Mouse (Mus musculus) lung, postnatal 0 days (tissue): ENCODE results near the gene Pick1. TPM values are rescaled to one million over a fixed set of nuclear protein-coding genes. Genes with fewer than 3 reads are reported as not detected.
A peak's percentile ranks its signal among the peaks of the same experiment; 100 is the strongest.

Experiments used
- ATAC-seq: fragments of 200-750 bp; cut with Nextera tagmentation; 2 replicates; pipeline ENCODE4 v1.8.0; 2017; ENCODE audit warnings: moderate library complexity
- DNase-seq: peaks from one replicate; pipeline ENCODE4 v3.0.0-alpha.2; 2016; ENCODE audit warnings: low spot score
- H3K27ac ChIP-seq: fragments of 300-500 bp; sonication (generic); 2 replicates; pipeline ENCODE4 v1.5.1; 2014; ENCODE audit warnings: antibody characterized with exemption, mild to moderate bottlenecking, low read length, mixed read lengths
- H3K27me3 ChIP-seq: fragments of 300-500 bp; sonication (generic); replicated peaks from 2 replicates; pipeline ENCODE4 v1.6.1; 2014; ENCODE audit warnings: low read length, mixed read lengths; ENCODE audit not compliant: insufficient read depth
- H3K36me3 ChIP-seq: fragments of 300-500 bp; sonication (generic); 2 replicates; pipeline ENCODE4 v1.6.1; 2014; ENCODE audit warnings: low read length, mixed read lengths; ENCODE audit not compliant: insufficient read depth
- H3K4me1 ChIP-seq: fragments of 300-500 bp; sonication (generic); 2 replicates; pipeline ENCODE4 v1.6.1; 2014; ENCODE audit warnings: antibody characterized with exemption, low read depth, low read length, mixed read lengths; ENCODE audit not compliant: insufficient read depth
- H3K4me2 ChIP-seq: fragments of 300-500 bp; sonication (generic); replicated peaks from 2 replicates; pipeline ENCODE4 v1.6.1; 2014; ENCODE audit warnings: low read depth, mild to moderate bottlenecking, low read length, moderate library complexity, mixed read lengths
- H3K4me3 ChIP-seq: fragments of 300-500 bp; sonication (generic); 2 replicates; pipeline ENCODE4 v1.5.1; 2014; ENCODE audit warnings: low read depth, low read length
- H3K9ac ChIP-seq: fragments of 300-500 bp; sonication (generic); replicated peaks from 2 replicates; pipeline ENCODE4 v1.6.1; 2014; ENCODE audit warnings: low read depth, mild to moderate bottlenecking
- H3K9me3 ChIP-seq: fragments of 300-500 bp; sonication (generic); 2 replicates; pipeline ENCODE4 v1.6.1; 2016; ENCODE audit warnings: low read length, mixed read lengths
- CTCF ChIP-seq: IDR thresholded peaks from 2 replicates; pipeline ENCODE4 v1.5.1; 2016; ENCODE audit warnings: antibody characterized with exemption, mild to moderate bottlenecking
- EP300 ChIP-seq: IDR thresholded peaks from 2 replicates; pipeline ENCODE4 v1.6.1; 2016; ENCODE audit warnings: antibody characterized with exemption, mild to moderate bottlenecking, control low read depth
- WGBS: fragments of 180-500 bp; shearing (Covaris S2); extraction: QIAGEN DNeasy Blood & Tissue Kit; methylation state at CpG from one replicate; pipeline ENCODE4 v1.1.7; 2014; 5-methylcytosine and 5-hydroxymethylcytosine counted together
- polyA plus RNA-seq: library from polyadenylated mRNA; unstranded; fragments of >200 nt; fragmentation: Nextera tagmentation; extraction: Ambion mirVana; gene quantifications from 2 replicates; pipeline ENCODE4 v1.2.1, GENCODE M21; 2015

Pick1 gene
- polyA plus RNA-seq, 1 experiment from 2014 or later = 22.0 TPM

DNA sequence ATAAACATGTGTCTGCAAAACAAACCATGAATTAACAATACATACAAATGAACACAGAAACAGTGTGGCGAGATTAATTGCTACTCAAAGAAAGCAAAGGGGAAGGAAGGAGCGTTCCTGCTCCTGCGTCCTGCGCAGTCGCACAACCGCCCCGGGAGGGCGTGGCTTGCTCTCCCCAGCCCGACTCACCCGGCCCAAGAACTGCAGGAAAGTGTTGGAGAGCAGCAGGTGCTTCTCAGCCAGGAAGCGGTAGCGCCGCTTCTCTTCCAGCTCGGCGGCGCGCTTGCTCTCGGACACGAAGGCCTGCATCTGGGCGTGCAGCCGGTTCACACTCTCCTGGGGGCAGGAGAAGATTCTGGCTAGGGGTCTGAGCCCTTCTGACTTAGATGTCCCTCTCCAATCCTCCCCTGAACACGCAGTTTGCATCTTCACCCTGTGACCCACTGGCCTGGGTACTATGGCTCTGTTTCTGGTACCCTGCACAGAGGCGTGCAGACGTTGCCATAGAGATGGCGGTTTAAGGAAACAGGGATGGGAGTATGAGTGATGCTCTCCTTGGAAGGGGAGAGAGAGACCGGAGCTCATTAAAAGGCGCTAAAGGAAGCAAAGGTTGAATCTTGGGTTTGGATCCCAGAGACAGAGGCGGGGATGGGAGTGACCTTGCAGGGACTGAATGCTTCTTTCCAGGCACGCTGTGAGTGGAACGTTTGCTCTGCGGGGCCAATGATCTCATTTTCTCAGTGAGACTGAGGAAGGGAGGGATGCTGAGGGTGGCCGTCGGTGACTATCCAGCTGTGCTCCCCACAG, 41.5 kb downstream of the Pick1 start:
- Histone ChIP-seq H3K27ac (no peak overlapping the region), H3K9me3 (no peaks in the 10 kb centered on the region), H3K4me2 (peak overlapping the region; percentile 47), H3K9ac (no peak overlapping the region), H3K36me3 (no peaks in the 10 kb centered on the region), H3K27me3 (no peaks in the 10 kb centered on the region), H3K4me1 (no peaks in the 10 kb centered on the region), H3K4me3 (0 out of 2 replicates have a peak overlapping the region, but pooled peaks have one; percentile 12)
- 3% methylated on average over 33 of the region's 33 CpGs for WGBS
- ATAC-seq = peak; percentile 88
- peak; percentile 91 for DNase-seq
- no peak for TF ChIP-seq CTCF
- TF ChIP-seq EP300 = no peak

DNA sequence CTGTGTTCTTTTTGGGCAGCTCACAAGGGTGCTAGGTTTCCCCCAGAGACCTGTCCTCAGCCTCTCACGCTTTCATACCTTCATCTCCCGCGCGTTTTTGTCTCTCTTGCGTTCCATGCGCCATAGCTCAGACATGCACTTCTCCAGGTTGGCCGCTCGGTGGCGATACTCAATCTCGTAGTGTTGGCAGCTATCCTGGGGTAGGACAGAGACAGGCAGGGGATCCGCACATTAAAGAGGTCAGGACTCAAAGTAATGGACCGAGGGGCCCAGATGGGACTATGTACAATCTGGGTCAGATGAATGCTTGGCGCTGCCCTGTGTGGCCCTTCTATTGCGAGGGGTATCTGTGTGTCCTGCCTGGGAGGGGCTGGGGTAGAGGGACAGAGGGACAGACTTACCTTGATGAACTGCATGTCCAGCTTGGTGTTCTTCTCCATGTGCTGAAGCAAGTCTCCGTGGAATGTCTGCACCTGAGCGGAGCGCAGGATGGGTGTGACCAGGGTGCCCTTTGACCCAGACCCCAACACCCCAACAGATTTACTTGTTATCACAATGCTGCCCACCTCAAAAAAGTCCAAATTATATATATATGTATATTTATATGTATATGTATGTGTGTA, 42.3 kb downstream of the Pick1 start:
- H3K4me2 ChIP-seq = peak overlapping the region; percentile 47
- no peak overlapping the region for H3K4me3 ChIP-seq
- DNase-seq (peak; percentile 55), ATAC-seq (peak; percentile 15; the same call in 1 of the 2 replicates)
- no peaks in the 10 kb centered on the region for H3K4me1 ChIP-seq
- WGBS = 15% methylated on average over 17 of the region's 17 CpGs
- TF ChIP-seq EP300 (no peak), CTCF (peak; percentile 80)
- no peaks in the 10 kb centered on the region for H3K27me3 ChIP-seq
- no peaks in the 10 kb centered on the region for H3K36me3 ChIP-seq
- H3K27ac ChIP-seq = no peak overlapping the region
- no peaks in the 10 kb centered on the region for H3K9me3 ChIP-seq
- H3K9ac ChIP-seq = no peak overlapping the region

DNA sequence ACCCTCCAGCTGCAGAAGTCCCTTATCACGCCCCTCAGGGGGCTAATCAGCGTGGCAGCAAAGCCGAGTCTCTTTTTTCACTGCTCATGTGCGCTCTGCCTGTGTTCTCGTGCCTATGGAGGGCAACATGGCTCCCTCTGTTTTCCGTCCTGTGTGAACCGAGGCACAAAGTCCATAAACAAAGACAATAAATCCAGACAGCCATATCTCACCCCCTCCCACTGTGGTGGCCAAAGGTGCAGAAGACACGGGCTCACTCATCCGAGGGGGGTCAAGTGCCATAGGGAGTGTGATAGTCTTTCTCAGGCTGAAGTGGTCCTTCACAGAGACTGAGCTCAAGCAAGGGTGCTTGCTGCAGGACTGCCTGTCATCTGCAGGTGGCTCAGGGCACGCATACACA, 44.0 kb downstream of the Pick1 start:
- Histone ChIP-seq H3K27ac (no peak overlapping the region), H3K36me3 (no peaks in the 10 kb centered on the region), H3K4me3 (no peak overlapping the region), H3K9me3 (no peaks in the 10 kb centered on the region), H3K4me1 (no peaks in the 10 kb centered on the region), H3K27me3 (no peaks in the 10 kb centered on the region), H3K4me2 (no peak overlapping the region), H3K9ac (no peak overlapping the region)
- whole genome bisulfite sequencing = 57% methylated on average over 10 of the region's 10 CpGs
- TF ChIP-seq EP300 (no peak), CTCF (no peak)
- ATAC-seq (no peak), DNase-seq (no peak)

DNA sequence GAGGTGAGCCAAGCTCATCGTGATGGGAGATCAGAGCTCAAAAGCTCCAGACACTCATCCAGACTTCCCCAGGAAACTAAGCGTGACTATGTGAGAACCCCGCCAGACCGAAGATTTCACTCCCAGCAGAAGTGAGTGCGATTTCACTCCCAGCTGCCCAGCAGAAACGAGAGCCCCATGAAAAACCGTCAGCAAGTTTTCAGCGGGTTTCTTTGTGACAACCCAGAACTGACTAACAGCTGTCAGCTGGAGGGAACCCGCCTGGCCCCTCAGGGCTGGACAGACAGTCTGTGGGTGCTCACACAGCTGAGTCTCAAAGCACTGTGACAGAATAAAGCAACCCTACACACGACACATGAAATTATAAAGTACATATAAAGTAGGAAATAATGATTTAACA, 48.8 kb downstream of the Pick1 start:
- Histone ChIP-seq H3K27me3 (no peaks in the 10 kb centered on the region), H3K36me3 (no peaks in the 10 kb centered on the region), H3K9me3 (no peaks in the 10 kb centered on the region), H3K4me2 (no peak overlapping the region), H3K4me1 (0 out of 2 replicates have a peak, but pooled peaks cover 3% of the 10 kb centered on the region), H3K9ac (no peak overlapping the region), H3K4me3 (no peak overlapping the region), H3K27ac (no peak overlapping the region)
- WGBS = 44% methylated on average over 10 of the region's 10 CpGs
- TF ChIP-seq CTCF = no peak
- ATAC-seq (peak; percentile 18; the same call in 1 of the 2 replicates), DNase-seq (peak; percentile 58)

DNA sequence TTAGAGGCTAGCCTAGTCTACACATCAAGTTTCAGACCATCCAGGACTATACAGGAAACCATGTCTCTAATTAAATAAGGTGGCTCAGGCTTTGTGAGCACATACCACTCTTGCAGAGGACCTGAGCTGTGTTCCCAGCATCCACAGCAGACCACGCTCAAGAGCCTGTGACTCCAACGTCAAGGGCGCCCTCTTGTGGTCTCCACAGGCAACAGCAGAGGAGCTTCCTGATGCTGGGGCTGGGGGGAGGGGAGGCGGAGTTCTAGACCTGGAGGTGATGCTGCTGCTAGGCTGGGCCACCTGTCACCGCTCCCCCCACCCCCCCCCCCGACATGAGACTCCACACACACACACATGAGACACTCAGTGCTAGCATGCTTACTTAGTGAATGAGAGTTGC, 51.2 kb downstream of the Pick1 start:
- ATAC-seq (no peak), DNase-seq (peak; percentile 38)
- TF ChIP-seq CTCF = peak; percentile 72
- no peak for TF ChIP-seq EP300

DNA sequence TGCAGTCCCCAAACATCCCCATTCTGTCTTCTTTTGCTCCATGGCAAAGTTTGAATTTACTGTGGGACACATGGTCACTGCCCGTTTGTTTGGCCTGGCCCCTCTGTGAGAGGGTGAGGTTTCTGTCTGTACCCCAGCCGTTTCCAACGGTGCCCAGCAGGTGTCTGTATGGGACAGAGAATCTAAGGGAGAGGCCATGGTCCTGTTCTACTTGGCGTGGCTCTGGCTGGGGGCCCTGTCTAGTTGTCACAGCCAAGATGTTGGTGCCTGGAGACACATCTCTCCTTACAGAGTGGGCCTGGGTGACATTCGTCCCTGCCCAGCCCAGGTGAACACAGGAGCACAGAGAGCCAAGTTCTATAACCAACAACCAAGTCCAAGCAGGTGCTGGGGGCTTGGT, 51.9 kb downstream of the Pick1 start:
- Histone ChIP-seq H3K27ac (no peak overlapping the region), H3K4me1 (0 out of 2 replicates have a peak, but pooled peaks cover 3% of the 10 kb centered on the region), H3K4me3 (no peak overlapping the region), H3K9me3 (no peaks in the 10 kb centered on the region), H3K9ac (no peak overlapping the region), H3K27me3 (no peaks in the 10 kb centered on the region), H3K4me2 (no peak overlapping the region), H3K36me3 (no peaks in the 10 kb centered on the region)
- peak; percentile 66 for DNase-seq
- peak; percentile 66 for ATAC-seq
- TF ChIP-seq EP300 (no peak), CTCF (peak; percentile 70)
- WGBS = 38% methylated on average over 5 of the region's 5 CpGs

More for the DNA sequence above, 51.2 kb downstream of the Pick1 start:
- 0 out of 2 replicates have a peak, but pooled peaks cover 3% of the 10 kb centered on the region for H3K4me1 ChIP-seq
- no peaks in the 10 kb centered on the region for H3K9me3 ChIP-seq
- H3K36me3 ChIP-seq = no peaks in the 10 kb centered on the region
- H3K9ac ChIP-seq = no peak overlapping the region
- no peak overlapping the region for H3K4me3 ChIP-seq
- no peaks in the 10 kb centered on the region for H3K27me3 ChIP-seq
- no peak overlapping the region for H3K4me2 ChIP-seq
- H3K27ac ChIP-seq = no peak overlapping the region
- 21% methylated on average over 6 of the region's 6 CpGs for WGBS
